Mouse (Mus musculus) CH12.LX (cell line): ENCODE data around the gene Slc39a2.

ENCODE experiments used
- CHD1 ChIP-seq: IDR thresholded peaks from 2 replicates; pipeline ENCODE4 v1.6.1; 2012; ENCODE audit warnings: low read depth, low read length, improper control_type of control experiment, inconsistent platforms
- CHD2 ChIP-seq: IDR thresholded peaks from 2 replicates; pipeline ENCODE4 v1.6.1; 2011; ENCODE audit warnings: low read length, improper control_type of control experiment
- CTCF ChIP-seq, 2 experiments: IDR thresholded peaks in 1 of 2; conservative IDR thresholded peaks in 1 of 2; 2 replicates each; pipeline ENCODE4 v1.5.1; 2011 to 2012; ENCODE audit warnings: low read depth in 2 of 2, low read length in 2 of 2, improper control_type of control experiment in 1 of 2, inconsistent platforms in 1 of 2, mild to moderate bottlenecking in 1 of 2, moderate library complexity in 1 of 2
- EP300 ChIP-seq: IDR thresholded peaks from 2 replicates; pipeline ENCODE4 v1.6.1; 2011; ENCODE audit warnings: low read length, improper control_type of control experiment
- MAX ChIP-seq: IDR thresholded peaks from 2 replicates; pipeline ENCODE4 v1.6.1; 2011; ENCODE audit warnings: low read length, improper control_type of control experiment
- MXI1 ChIP-seq: IDR thresholded peaks from 2 replicates; pipeline ENCODE4 v1.6.1; 2011; ENCODE audit warnings: mild to moderate bottlenecking, low read depth, low read length, improper control_type of control experiment
- MYC ChIP-seq: IDR thresholded peaks from 2 replicates; pipeline ENCODE4 v1.6.1; 2011; ENCODE audit warnings: low read depth, mild to moderate bottlenecking, improper control_type of control experiment, low read length
- POLR2A ChIP-seq: IDR thresholded peaks from 2 replicates; pipeline ENCODE4 v1.6.1; 2011; ENCODE audit warnings: low read depth, mild to moderate bottlenecking, improper control_type of control experiment, low read length
- POLR2AphosphoS2 ChIP-seq: IDR thresholded peaks from 2 replicates; pipeline ENCODE4 v1.6.1; 2011; ENCODE audit warnings: low read depth, low read length, improper control_type of control experiment
- RCOR1 ChIP-seq: conservative IDR thresholded peaks from 2 replicates; pipeline ENCODE4 v1.6.1; 2012; ENCODE audit warnings: low read depth, mild to moderate bottlenecking, inconsistent platforms, low read length, improper control_type of control experiment
- SIN3A ChIP-seq: IDR thresholded peaks from 2 replicates; pipeline ENCODE4 v1.6.1; 2012; ENCODE audit warnings: low read length, improper control_type of control experiment, inconsistent platforms
- UBTF ChIP-seq: IDR thresholded peaks from 2 replicates; pipeline ENCODE4 v1.6.1; 2012; ENCODE audit warnings: low read depth, mild to moderate bottlenecking, inconsistent platforms, low read length, improper control_type of control experiment, moderate library complexity
- ZMIZ1 ChIP-seq: IDR thresholded peaks from 2 replicates; pipeline ENCODE4 v1.6.1; 2012; ENCODE audit warnings: low read depth, mild to moderate bottlenecking, inconsistent platforms, low read length, improper control_type of control experiment
- ZNF384 ChIP-seq: IDR thresholded peaks from 2 replicates; pipeline ENCODE4 v1.6.1; 2012; ENCODE audit warnings: low read depth, low read length, improper control_type of control experiment, inconsistent platforms

- no peak for TF ChIP-seq CHD2
- TF ChIP-seq CTCF (conservative IDR thresholded peaks at IDR 0.05 in 1 of 2, IDR thresholded peaks at IDR 0.05 in 1 of 2; ENCODE audit: low read depth in 2 of 2, low read length in 2 of 2): no peak
- no peak for TF ChIP-seq POLR2A
- no peak for TF ChIP-seq MAX
- TF ChIP-seq MXI1: no peak
- no peak for TF ChIP-seq ZMIZ1
- no peak for TF ChIP-seq MYC
- TF ChIP-seq POLR2AphosphoS2: no peak
- TF ChIP-seq EP300: no peak
- no peak for TF ChIP-seq ZNF384
- no peak for TF ChIP-seq SIN3A
- no peak for TF ChIP-seq RCOR1
- no peak for TF ChIP-seq UBTF
- TF ChIP-seq CHD1: no peak
Observed at GRCm38 (mm10) chr14:51846566-51846965, 46.1 kb upstream of the Slc39a2 start.
